Mouse (Mus musculus) frontal cortex, postnatal 14 days (tissue): Measurements from ENCODE around the gene Pstpip1.
A peak's percentile ranks its signal among the peaks of the same experiment; 100 is the strongest.

ENCODE experiments used
- DNase-seq, 2 experiments: peaks; one replicate each; pipeline ENCODE4 v3.0.0; 2022; ENCODE audit warnings: low spot score in 2 of 2

The Pstpip1 gene

DNA sequence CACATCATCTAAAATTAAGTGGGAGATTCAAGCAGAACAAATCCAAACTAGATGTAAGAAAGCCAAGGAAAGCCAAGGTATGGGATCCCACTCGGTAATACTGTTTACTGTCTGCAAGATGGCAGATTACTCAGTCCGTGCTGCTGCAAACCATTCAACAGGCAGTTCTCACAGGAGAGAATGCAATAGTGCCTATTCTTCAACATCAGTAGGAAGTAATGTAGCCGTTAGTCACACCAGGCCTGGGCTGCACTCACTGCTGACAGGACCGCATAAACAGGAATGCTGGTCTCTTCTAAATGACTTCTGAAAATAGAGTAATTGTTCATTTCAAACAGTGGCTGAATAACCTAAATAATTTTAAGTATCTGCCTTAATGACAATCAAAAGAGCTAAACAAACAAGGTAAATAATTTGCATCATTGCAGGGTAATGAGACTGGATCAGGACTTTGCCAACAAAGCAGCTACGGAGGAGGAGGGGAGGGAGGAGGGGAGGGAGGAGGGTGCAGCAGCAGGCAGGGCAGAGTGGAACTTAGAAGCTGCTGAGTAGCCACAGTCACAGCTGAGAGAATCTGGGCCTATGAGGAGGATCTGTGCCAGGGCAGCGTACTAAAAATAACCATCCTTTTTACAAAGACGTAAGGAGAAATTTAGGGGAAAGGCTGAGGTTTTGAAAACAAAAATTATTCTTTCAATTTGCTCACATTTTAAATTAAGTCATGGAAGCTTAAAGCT lies 62.2 kb downstream of the Pstpip1 start:
- no peak for DNase-seq

DNA sequence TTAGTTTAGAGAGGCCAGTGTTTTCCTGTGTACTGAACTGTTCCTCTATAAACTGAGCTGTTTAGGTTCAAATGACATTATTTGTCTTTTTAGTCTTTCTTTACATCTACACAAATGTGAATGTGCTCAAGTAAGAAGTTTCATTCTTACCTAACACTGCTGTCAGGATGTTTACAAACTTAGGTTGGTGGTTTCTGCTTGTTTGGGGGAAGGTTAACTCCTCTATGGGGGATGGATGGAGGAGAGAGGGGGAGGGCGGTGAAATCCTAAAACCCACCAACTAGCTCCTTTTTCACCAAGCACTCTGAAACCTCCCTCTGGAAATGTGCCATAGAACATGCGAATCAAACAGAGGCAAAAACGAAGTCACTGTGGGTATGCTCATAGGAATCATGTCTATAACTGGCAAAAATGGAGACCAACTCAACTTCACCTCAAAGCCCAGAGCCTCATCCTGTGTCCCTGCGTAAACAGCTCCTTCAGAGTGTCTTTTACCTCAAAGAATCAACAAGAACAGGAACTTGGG lies 62.8 kb downstream of the Pstpip1 start:
- no peak for DNase-seq

- DNase-seq: no peak
Observed at GRCm38 (mm10) chr9:56154572-56154971, 64.8 kb downstream of the Pstpip1 start.

GRCm38 (mm10) chr9:56158077-56158476 lies 68.3 kb downstream of the Pstpip1 start:
- no peak for DNase-seq

DNA sequence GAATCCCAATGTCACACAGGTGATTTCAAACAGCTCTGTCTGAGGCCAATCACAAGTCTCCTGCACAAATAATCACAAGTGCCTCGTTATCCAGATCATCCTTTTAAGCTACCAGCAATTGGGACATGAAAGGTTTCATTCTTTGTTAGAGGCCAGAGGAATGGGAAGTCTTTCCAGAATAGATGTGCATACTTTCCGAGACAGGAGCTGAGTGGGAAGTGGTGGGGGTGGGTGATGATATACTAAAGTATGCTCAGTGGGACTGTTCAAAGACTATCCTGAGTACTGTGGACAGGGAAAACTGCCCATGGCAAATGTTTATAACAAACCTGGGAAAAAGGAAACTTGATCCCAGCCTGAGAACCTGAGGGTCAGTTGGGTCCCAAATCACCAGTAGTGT lies 69.7 kb downstream of the Pstpip1 start:
- no peak for DNase-seq

- DNase-seq: peak; percentile 87 to 93
Observed at GRCm38 (mm10) chr9:56160341-56161141, 70.8 kb downstream of the Pstpip1 start.

GRCm38 (mm10) chr9:56165377-56165776 lies 75.6 kb downstream of the Pstpip1 start, which contains the start of gene Tspan3:
TSS of gene Tspan3 (minus strand) at chr9:56165477.
- no peak for DNase-seq

GRCm38 (mm10) chr9:56166161-56166560 lies 76.4 kb downstream of the Pstpip1 start:
- DNase-seq: no peak

- DNase-seq: no peak
Observed at GRCm38 (mm10) chr9:56167690-56168089, 77.9 kb downstream of the Pstpip1 start.

DNA sequence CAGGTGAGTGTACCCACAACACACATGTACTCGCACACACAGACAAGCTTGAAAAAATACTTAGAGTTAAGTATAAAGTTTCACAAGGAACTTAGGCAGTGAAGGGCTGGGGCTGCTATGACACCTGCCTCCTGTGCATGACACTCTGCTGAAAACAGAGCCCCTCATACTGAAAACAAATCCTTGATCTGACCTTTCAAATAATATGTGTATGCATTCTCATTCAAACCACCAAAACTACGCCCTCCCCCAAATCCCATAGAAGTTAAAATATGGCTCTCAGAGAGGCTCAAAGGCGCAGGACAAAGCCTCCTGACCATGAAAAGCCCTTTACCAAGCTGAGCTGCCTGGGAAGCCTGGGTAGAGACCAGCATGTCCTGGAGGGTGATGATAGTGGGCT lies 85.6 kb downstream of the Pstpip1 start:
- DNase-seq: no peak

DNA sequence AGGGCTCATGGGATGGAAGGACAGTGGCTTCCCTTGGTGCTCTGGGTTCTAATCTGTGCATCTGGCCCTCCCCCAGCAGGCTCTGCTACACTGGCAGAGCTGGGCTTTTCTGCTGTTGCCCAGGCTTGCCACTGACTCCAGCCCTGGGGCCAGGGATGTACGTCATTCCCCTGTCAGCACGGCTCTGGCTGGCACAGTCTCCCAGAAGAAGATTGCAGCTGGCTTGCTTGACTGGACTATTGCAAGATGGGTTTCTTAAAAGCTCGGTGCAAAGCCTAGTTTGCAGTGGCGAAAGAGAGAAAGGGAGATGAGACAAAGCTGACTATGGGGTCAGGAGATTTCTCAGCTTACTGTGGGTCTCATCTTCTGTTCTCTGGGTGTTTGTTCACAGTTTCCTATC lies 87.6 kb downstream of the Pstpip1 start:
- DNase-seq: no peak
